Mouse (Mus musculus): ENCODE results near the gene Sympk.
"Not testable (repeated sequence)": the region's sequence is repeated elsewhere in the genome, so short reads cannot be mapped to it uniquely, and the experiment has no call there.

The Sympk gene

DNA sequence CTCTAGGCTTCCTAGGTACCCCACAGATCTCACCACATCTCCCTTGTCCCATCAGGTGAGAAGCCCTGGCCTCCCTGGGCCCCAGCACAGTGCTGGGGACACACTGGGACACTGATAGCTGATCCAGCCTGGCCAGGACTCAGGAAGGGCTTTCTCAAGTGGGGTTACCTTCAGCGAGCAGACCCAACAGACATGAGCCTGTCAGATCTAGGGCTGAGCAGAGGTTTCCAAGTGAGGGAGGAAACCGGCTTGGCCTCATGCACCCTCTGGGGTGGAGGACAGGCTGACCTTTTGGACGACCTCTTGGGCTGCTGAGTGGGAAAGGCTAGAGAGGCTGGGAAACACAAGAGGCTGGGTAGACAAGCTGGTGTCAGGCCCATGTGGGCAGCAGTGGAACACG is 27.0 kb downstream of the Sympk start:
- DNase-seq (ENCODE audit: low read depth in 1 of 2, low spot score in 2 of 2) = no peak

DNA sequence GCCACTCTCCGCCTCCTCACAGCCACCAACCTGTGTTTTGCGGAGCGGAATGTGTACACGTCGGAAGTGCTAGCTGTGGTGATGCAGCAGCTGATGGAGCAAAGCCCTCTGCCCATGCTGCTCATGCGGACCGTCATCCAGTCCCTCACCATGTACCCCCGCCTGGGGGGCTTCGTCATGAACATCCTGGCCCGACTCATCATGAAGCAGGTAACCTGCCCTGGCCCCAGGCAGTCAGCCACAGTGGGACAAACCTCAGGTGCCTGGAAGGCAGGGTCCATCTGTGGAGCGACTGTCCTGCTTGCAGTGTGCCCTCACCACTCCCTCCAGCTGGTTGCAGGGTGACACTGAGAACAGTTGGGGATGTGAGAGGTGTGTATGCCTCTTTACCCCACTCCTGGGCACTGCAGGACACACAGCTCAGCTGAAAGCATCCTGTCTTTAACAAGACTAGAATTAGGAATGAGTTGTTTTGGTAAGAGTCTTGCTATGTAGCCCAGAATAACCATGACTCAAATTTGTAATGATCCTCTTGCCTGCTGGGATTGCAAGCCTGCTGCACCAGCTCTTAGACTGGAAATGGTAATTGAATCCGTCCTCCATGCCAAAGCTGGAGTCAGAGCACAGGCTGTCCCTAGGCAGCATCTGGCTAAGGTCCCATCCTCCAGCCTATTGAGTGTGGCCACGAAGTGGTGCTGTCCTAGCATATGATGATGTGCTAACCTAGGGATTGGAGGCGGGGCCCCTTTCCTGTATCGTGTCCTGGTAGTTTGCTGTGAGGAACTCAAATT is 28.4 kb downstream of the Sympk start:
- no peak for DNase-seq (ENCODE audit: low read depth in 1 of 2, low spot score in 2 of 2)

DNA sequence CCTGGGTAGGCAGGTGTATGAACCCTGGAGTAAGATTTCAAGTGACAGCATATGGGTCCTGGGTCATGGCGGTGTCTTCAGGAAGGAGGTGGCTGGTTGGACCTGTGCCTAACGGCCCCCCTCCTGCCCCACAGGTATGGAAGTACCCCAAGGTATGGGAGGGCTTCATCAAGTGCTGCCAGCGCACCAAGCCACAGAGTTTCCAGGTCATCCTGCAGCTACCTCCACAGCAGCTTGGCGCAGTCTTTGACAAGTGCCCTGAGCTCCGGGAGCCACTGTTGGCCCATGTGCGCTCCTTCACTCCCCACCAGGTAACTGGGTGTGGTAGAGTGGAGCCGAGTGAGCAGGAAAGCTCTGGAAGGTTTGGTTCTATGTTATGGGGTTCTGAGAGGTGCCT is 29.0 kb downstream of the Sympk start:
- DNase-seq (ENCODE audit: low read depth in 1 of 2, low spot score in 2 of 2) = no peak

DNA sequence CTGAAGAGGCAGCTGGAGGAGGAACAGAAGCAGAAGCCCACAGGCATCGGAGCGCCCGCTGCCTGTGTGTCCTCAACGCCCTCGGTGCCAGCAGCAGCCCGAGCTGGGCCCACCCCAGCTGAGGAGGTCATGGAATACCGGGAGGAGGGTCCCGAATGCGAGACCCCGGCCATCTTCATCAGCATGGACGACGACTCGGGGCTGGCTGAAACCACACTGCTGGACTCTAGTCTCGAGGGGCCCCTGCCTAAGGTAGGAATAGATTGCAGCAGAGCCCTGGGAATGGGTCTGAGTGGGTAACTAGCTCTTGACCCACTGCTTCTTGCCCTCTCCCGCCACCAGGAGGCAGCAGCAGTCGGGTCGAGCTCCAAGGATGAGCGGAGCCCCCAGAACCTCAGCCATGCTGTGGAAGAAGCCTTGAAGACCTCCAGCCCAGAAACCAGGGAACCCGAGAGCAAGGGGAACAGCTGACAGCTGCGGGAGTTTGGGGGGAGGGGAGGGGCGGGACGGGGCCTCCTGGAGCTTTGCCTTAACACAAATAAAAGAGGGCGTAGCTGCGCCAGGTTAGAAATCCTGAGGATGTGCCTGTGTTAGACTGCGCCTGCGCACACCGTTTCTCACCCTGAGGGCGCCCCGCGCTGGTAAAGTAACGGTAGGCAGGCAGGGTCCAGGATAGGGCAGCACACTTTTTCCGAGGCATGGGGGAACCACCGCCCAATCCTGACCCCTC is 30.0 kb downstream of the Sympk start, which contains the start of gene Rsph6a:
Gene Rsph6a, plus strand, starts transcription at position 644 of the 730 bp plus-strand sequence.
- DNase-seq (ENCODE audit: low read depth in 1 of 2, low spot score in 2 of 2) = no peak

DNA sequence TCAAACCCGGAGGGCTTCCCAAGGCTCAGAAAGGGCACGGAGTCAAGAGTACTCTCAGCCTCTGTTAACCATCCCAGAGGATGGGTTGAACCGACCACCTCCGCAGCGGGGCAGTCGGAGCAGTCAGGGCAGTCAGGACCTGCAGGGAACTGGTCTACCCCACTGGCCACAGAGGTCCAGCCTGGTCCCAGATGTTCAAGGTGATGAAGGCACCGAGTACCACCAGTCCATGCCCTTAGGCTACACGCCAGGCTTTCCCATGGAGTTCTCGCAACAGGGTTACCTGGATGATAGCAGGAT is 30.6 kb downstream of the Sympk start:
- no peak for DNase-seq (ENCODE audit: low read depth in 1 of 2, low spot score in 2 of 2)

DNA sequence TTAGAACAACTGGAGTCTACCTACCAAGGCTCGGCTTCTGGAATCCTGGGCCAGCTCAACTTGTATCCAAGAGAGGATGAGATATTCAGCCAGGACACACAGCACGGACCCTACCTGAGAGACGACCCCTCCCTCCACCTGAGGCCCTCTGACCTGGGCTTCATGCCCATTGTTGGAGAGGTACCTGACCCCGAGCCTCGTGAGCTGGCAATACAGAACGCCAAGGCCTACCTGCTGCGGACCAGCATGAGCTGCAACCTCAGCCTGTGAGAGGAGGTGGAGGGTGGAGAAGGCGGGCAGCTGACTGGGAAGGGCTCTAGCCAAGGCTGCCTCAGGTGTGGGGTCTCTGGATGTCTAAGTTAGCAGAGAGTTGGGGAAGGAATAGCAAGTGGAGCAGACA is 30.9 kb downstream of the Sympk start:
- no peak for DNase-seq (ENCODE audit: low read depth in 1 of 2, low spot score in 2 of 2)

DNA sequence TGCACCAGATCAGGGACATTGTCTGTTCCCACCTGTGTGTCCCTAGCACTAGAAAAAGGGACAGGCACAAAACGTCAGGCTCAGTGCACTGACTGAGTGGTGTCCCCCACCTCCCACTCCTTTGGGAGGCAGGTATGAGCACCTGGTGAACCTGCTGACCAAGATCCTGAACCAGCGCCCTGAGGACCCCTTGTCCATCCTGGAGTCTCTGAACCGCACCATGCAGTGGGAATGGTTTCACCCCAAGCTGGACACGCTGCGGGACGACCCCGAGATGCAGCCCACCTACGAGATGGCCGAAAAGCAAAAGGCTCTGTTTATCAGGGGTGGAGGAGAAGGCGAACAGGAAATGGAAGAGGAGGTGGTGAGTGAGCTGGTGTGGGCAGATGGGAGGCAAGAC is 33.2 kb downstream of the Sympk start:
- DNase-seq (ENCODE audit: low read depth in 1 of 2, low spot score in 2 of 2) = no peak

DNA sequence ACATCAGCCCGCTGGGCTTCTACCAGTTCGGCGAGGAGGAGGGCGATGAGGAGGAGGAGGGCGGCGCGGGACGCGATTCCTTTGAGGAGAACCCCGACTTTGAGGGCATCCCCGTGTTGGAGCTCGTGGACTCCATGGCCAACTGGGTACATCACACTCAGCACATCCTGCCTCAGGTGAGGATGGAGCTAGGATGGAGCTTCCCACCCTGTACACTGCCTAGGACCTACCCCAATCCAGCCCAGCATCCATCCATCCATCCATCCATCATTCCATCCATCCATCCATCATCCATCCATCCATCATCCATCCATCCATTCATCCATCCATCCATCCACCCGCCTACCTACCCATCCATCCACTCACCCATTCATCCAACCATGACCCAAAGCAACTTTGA is 41.7 kb downstream of the Sympk start:
- DNase-seq (ENCODE audit: low read depth in 1 of 2, low spot score in 2 of 2) = no peak

DNA sequence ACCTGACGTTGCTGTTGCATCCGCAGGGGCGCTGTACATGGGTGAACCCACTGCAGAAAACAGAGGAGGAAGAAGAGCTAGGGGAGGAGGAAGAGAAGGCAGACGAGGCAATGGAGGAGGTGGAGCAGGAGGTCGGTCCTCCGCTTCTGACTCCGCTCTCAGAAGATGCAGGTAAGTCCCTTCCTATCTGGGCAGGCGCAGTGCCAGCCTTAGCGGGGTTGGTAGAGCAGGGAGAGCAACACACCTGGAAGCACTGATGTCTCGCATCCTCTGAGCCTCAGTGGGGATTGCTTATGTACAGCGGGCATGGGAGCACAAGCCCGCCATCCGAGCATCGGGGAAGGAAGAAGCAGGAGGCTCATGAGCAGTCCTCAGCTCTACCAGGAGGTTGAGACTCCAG is 42.9 kb downstream of the Sympk start:
- no peak for DNase-seq (ENCODE audit: low read depth in 1 of 2, low spot score in 2 of 2)

DNA sequence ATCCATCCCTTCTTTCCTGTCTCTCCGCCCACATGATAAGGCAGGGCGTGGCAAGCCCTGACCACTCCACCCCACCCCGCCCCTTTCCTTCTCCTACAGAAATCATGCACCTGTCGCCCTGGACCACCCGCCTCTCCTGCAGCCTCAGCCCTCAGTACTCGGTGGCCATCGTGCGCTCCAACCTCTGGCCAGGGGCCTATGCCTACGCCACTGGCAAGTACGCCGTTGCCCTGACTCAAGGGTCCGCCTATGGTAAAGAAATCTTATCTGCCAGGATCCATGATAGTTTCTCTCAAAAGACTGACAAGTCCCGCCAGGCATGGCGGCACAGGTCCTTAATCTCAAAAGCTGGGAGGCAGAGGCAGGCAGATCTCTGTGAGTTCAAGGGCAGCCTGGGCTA is 43.8 kb downstream of the Sympk start:
- no peak for DNase-seq (ENCODE audit: low read depth in 1 of 2, low spot score in 2 of 2)

DNA sequence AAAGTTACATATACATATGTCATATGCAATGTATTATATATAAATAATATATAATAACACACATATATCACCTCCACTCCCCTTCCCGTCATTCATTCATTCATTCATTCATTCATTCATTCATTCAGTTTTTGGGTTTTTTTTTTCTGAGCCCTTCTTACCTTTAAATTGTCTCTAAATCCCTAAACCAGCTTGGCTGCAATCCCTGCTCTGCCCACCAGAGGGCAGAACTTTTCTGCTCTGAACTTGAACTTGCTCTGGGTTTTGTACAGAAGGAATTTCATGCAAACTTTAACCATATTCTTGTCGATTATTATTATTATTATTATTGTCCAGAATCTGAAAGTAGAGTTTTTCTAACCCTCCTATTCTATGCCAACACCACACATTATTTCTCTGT is 44.5 kb downstream of the Sympk start:
- DNase-seq (ENCODE audit: low read depth in 1 of 2, low spot score in 2 of 2) = peak in 1 of 2 experiments; percentile 67

DNA sequence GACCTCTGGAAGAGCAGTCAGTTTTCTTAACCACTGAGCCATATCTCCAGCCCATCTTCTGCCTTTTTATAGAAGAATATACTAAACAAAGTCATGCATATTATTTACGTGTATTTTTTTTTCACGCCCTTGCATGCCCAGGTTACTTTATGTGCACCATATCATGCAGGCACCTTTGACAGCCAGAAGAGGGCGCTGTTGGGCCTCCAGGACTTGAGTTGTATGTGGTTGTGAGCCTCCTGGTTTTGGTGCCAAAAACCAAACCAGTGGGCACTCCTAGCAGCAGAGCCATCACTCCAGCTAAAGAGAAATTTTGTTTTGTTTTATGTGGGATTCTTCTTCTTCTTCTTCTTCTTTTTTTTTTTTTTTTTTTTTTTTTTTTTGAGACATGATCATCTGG is 45.3 kb downstream of the Sympk start:
- DNase-seq (ENCODE audit: low read depth in 1 of 2, low spot score in 2 of 2) = no peak

DNA sequence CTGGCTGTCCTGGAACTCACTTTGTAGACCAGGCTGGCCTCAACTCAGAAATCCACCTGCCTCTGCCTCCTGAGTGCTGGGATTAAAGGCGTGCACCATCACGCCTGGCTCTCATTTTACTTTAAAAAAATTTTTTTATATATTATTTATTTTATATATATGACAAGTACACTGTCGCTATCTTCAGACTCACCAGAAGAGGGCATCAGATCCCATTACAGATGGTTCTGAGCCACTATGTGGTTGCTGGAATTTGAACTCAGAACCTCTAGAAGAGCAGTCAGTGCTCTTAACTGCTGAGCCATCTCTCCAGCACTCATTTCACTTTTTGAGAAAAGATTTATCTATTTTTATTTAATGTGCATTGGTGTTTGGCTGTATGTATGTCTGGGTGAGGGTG is 46.8 kb downstream of the Sympk start:
- not testable (repeated sequence) for DNase-seq (ENCODE audit: low read depth in 1 of 2, low spot score in 2 of 2)

DNA sequence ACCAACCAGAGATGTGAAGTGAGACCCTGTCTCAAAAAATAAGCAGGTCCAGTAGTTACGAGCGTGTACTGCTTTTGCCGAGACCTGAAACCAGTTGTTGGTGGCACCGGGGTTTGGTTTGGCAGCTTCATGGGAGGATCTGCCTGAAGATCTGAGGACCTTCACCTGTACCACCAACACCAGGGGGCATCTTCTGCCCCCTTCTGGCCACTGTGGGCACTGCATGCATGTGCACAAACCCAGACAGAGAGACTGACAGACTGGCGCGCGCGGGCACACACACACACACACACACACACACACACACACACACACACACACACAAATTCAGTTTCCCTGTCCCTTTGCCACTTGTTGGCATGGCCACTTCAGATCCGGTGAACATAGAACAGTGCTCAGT is 49.3 kb downstream of the Sympk start:
- no peak for DNase-seq (ENCODE audit: low read depth in 1 of 2, low spot score in 2 of 2)

DNA sequence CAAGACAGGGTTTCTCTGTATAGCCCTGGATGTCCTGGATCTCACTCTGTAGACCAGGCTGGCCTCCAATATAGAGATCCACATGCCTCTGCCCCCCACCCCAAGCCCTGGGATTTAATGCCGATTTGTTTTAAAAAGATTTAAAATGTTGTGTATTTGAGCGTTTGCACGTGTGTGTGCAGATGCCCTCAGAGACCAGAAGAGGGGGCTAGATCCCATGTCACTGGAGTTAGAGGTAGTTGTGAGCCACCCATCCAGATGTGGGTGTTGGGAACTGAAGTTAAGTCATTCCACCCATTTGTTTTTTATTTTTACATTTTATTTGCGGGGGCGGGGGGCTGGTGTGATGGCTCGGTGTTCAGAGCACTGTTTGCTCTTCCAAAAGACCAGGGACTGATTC is 50.3 kb downstream of the Sympk start:
- no peak for DNase-seq (ENCODE audit: low read depth in 1 of 2, low spot score in 2 of 2)

DNA sequence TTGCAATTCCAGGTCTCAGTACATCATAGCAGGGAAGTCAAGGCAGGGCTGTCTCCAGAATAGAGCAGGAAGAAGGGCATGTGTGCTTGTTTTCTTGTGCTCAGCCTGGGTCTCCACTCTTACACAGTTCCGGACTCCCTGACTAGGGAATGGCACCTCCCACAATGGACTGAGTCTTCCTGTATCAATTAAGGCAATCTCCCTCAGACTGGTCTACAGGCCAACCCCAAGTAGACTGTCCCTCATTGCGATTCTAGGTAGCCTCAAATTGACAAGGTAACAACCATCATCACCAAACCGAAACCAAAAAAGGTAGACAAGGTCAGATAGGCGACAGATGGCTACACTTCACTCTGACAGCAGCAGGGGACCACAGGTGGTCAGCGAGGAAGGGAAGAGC is 51.1 kb downstream of the Sympk start:
- no peak for DNase-seq (ENCODE audit: low read depth in 1 of 2, low spot score in 2 of 2)

DNA sequence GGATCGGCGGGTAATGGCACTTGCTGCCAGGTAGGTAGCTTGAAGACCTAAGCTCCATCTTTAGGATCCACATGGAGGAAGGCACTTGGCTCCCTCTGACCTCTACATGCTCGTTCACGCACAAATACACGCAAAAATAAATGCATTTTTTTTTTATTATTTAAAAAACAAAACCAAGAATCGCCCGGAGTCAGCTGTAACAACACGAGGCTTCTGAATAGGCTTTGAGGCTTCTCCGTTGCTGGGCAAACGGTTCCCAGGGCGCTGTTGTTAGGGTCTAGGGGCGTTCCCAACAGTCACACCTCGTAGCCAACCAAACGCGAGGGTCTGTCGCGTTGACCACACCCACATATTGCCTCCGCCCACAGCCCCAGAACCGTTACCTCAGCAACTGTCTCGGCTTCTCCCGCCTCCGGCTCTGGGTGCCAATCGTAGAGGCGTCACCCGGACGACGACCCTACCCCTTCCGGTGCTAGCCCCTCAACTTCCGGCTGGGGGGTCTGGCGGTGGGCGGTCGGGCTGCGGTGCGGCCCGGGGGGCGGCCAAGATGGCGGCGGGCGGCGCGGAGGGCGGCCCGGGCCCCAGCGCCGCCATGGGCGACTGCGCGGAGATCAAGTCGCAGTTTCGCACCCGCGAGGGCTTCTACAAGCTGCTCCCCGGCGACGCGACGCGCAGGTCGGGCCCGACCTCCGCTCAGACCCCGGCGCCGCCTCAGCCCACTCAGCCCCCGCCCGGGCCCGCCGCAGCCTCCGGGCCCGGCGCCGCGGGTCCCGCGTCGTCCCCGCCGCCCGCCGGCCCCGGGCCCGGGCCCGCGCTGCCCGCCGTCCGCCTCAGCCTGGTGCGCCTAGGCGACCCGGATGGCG is 51.8 kb downstream of the Sympk start, which contains the start of gene Dmwd:
Gene Dmwd, plus strand, starts transcription at position 505 of the 863 bp plus-strand sequence.
- no peak for DNase-seq (ENCODE audit: low read depth in 1 of 2, low spot score in 2 of 2)

DNA sequence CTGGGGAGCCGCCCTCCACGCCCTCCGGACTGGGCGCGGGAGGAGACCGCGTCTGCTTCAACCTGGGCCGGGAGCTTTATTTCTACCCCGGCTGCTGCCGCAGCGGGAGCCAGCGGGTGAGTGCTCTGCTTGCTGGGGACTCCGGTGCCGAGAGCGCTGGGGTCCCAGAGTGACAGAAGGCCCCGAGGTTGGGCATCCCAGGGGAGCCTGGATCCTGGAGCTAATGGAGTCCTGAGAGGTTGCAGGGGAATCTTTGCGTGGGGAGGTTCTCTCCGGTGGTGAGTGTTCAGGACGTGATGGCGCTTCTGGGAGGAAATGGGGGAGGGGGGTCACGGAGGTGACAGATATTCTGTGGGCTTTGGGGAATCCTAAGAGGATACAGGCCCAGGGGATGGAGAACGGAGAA is 52.4 kb downstream of the Sympk start:
- DNase-seq (ENCODE audit: low read depth in 1 of 2, low spot score in 2 of 2) = no peak

DNA sequence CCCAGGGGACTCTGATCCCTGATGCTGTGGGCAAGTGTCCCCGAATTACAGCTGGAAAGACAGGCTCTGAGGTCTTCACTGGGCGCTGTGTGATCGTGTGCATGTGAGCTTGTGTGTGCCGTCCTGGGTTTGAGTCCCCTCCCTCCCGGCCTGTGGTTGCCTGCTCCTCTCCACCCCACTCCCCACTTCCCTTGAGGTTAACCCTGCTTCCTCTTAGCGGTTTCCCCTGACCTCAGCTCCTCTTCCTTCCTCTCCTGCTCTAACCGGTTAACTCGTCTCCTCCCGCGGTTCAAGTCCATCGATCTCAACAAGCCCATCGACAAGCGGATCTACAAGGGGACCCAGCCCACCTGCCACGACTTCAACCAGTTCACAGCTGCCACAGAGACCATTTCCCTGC is 53.6 kb downstream of the Sympk start:
- DNase-seq (ENCODE audit: low read depth in 1 of 2, low spot score in 2 of 2) = peak; percentile 60 to 61

DNA sequence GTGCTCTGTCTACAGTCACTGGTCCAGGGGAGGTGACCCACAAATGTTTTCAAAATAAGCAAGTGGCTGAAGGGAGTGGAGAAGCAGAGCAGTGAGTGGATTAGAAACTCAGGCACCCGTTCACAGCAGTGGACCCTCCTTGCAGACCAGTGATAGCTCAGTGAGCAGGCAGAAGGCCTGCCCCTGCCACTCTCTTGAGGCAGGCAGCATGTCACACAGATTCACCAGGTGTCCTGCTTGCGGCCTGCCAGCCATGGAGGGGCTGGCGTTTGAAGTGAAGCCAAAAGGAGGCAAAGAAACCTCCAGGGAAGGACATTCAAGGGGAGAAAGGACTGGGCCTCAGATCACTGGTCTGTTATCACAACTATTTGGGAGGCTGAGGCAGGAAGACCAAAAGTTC is 54.6 kb downstream of the Sympk start:
- no peak for DNase-seq (ENCODE audit: low read depth in 1 of 2, low spot score in 2 of 2)

DNA sequence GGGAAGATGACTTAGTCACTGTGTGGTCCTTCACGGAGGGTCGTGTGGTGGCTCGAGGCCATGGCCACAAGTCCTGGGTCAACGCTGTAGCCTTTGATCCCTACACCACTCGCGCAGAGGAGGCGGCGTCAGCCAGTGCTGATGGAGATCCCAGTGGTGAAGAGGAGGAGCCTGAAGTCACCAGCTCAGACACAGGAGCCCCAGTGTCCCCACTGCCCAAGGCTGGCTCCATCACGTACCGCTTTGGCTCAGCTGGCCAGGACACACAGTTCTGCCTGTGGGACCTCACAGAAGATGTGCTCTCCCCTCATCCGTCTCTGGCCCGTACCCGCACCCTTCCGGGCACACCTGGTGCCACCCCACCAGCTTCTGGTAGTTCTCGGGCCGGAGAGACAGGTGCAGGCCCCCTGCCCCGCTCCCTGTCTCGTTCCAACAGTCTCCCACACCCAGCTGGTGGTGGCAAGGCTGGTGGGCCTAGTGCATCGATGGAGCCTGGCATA is 56.3 kb downstream of the Sympk start:
- no peak for DNase-seq (ENCODE audit: low read depth in 1 of 2, low spot score in 2 of 2)

DNA sequence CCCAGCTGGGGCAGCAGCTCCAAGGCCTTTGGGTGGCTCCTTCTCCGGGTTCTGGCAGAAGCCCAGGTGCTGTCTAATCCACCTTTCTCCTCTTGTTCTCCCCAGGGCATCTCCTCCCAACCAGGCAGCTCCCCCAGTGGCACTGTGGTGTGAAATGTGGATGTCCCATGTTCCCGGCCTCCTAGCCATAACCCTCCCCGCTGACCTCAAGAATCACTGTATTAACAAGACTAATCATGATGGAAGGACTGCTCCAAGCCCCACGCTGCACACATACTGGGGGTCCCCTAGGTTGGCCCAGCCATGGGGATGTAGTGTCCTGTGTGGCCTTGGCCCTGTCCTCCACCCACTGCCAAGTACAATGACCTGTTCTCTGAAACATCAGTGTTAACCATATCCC is 58.0 kb downstream of the Sympk start:
- DNase-seq (ENCODE audit: low read depth in 1 of 2, low spot score in 2 of 2) = no peak

Data from monocyte, adult 2 months (primary cell).